Mouse (Mus musculus): Measurements from ENCODE around the gene Rspo1.

Rspo1 gene

GRCm38 (mm10) chr4:124973296-124973695 lies 12.9 kb upstream of the Rspo1 start:
- DNase-seq (ENCODE audit: low read depth): no peak

GRCm38 (mm10) chr4:124978201-124978600 lies 8.0 kb upstream of the Rspo1 start:
- no peak for DNase-seq (ENCODE audit: low read depth)

GRCm38 (mm10) chr4:124983893-124984526 lies 2.2 kb upstream of the Rspo1 start:
- peak; percentile 49 for DNase-seq (ENCODE audit: low read depth)

- DNase-seq (ENCODE audit: low read depth): no peak
Measured at GRCm38 (mm10) chr4:124984871-124985670, 1.2 kb upstream of the Rspo1 start.

- no peak for DNase-seq (ENCODE audit: low read depth)
Measured at GRCm38 (mm10) chr4:124986739-124987710, 795 bp downstream of the Rspo1 start.

GRCm38 (mm10) chr4:124987711-124988097 lies 1.5 kb downstream of the Rspo1 start:
- no peak for DNase-seq (ENCODE audit: low read depth)

GRCm38 (mm10) chr4:124988382-124988781 lies 2.2 kb downstream of the Rspo1 start:
- DNase-seq (ENCODE audit: low read depth): no peak

- no peak for DNase-seq (ENCODE audit: low read depth)
Measured at GRCm38 (mm10) chr4:124989787-124990253, 3.6 kb downstream of the Rspo1 start.

- DNase-seq (ENCODE audit: low read depth): no peak
Measured at GRCm38 (mm10) chr4:124990325-124990724, 4.1 kb downstream of the Rspo1 start.

- no peak for DNase-seq (ENCODE audit: low read depth)
Measured at GRCm38 (mm10) chr4:124997479-124998147, 11.4 kb downstream of the Rspo1 start.

GRCm38 (mm10) chr4:124999548-124999947 lies 13.3 kb downstream of the Rspo1 start:
- no peak for DNase-seq (ENCODE audit: low read depth)

GRCm38 (mm10) chr4:125002978-125003377 lies 16.7 kb downstream of the Rspo1 start:
- DNase-seq (ENCODE audit: low read depth): no peak

- no peak for DNase-seq (ENCODE audit: low read depth)
Measured at GRCm38 (mm10) chr4:125004886-125005285, 18.7 kb downstream of the Rspo1 start.

GRCm38 (mm10) chr4:125007460-125007859 lies 21.2 kb downstream of the Rspo1 start:
- DNase-seq (ENCODE audit: low read depth): no peak

GRCm38 (mm10) chr4:125008220-125008619 lies 22.0 kb downstream of the Rspo1 start:
- no peak for DNase-seq (ENCODE audit: low read depth)

- no peak for DNase-seq (ENCODE audit: low read depth)
Measured at GRCm38 (mm10) chr4:125008712-125009111, 22.5 kb downstream of the Rspo1 start.

GRCm38 (mm10) chr4:125015806-125016635 lies 29.8 kb downstream of the Rspo1 start, which contains the start of gene Gnl2:
Gene Gnl2, plus strand, starts transcription at chr4:125016585.
- DNase-seq (ENCODE audit: low read depth): no peak

- DNase-seq (ENCODE audit: low read depth): no peak
Measured at GRCm38 (mm10) chr4:125017431-125017830, 31.2 kb downstream of the Rspo1 start.

GRCm38 (mm10) chr4:125020780-125021538 lies 34.7 kb downstream of the Rspo1 start:
- DNase-seq (ENCODE audit: low read depth): no peak

Data from c-Kit-positive CD71-negative TER-119-negative erythroid progenitor cells, embryonic 14.5 days (primary cell).